Mouse (Mus musculus) midbrain, embryonic 11.5 days (tissue): ENCODE measurements at regions not wholly inside any gene's neighbourhood (a gene's known extent, or its start where the extent isn't known, plus 50 kb on each side); places are given as distances from the start of the nearest gene placed in this dataset.

Source experiments
- ATAC-seq: fragments of 200-750 bp; cut with Nextera tagmentation; 2 replicates; pipeline ENCODE4 v1.8.0; 2017; ENCODE audit warnings: moderate TSS enrichment, moderate library complexity; ENCODE audit not compliant: low FRiP score
- DNase-seq: peaks from one replicate; pipeline ENCODE4 v3.0.0; 2015; ENCODE audit warnings: low spot score; ENCODE audit errors: missing footprints
- H3K27ac ChIP-seq: fragments of 300-500 bp; sonication (generic); 2 replicates; pipeline ENCODE4 v1.5.1; 2014; ENCODE audit warnings: low read depth, low read length
- H3K27me3 ChIP-seq: fragments of 300-500 bp; sonication (generic); 2 replicates; pipeline ENCODE4 v1.6.1; 2014; ENCODE audit warnings: mild to moderate bottlenecking, low read length, moderate library complexity, mixed read lengths; ENCODE audit not compliant: control insufficient read depth, insufficient read depth
- H3K36me3 ChIP-seq: fragments of 300-500 bp; sonication (generic); 2 replicates; pipeline ENCODE4 v1.6.1; 2014; ENCODE audit warnings: mild to moderate bottlenecking, low read length, moderate library complexity, mixed read lengths; ENCODE audit not compliant: control insufficient read depth, insufficient read depth
- H3K4me1 ChIP-seq: fragments of 300-500 bp; sonication (generic); 2 replicates; pipeline ENCODE4 v1.6.1; 2014; ENCODE audit warnings: low read length; ENCODE audit not compliant: control insufficient read depth, insufficient read depth
- H3K4me2 ChIP-seq: fragments of 300-500 bp; sonication (generic); 2 replicates; pipeline ENCODE4 v1.6.1; 2014; ENCODE audit warnings: mild to moderate bottlenecking, moderate library complexity
- H3K4me3 ChIP-seq: fragments of 300-500 bp; sonication (generic); 2 replicates; pipeline ENCODE4 v1.5.1; 2014; ENCODE audit warnings: low read depth, low read length
- H3K9ac ChIP-seq: fragments of 300-500 bp; sonication (generic); 2 replicates; pipeline ENCODE4 v1.6.1; 2014; ENCODE audit warnings: low read length
- H3K9me3 ChIP-seq: fragments of 300-500 bp; sonication (generic); 2 replicates; pipeline ENCODE4 v1.6.1; 2016; ENCODE audit warnings: low read length; ENCODE audit not compliant: control insufficient read depth
- WGBS: fragments of 180-500 bp; shearing (Covaris S2); extraction: QIAGEN DNeasy Blood & Tissue Kit; methylation state at CpG from one replicate; pipeline ENCODE4 v1.1.7; 2014; 5-methylcytosine and 5-hydroxymethylcytosine counted together

DNA sequence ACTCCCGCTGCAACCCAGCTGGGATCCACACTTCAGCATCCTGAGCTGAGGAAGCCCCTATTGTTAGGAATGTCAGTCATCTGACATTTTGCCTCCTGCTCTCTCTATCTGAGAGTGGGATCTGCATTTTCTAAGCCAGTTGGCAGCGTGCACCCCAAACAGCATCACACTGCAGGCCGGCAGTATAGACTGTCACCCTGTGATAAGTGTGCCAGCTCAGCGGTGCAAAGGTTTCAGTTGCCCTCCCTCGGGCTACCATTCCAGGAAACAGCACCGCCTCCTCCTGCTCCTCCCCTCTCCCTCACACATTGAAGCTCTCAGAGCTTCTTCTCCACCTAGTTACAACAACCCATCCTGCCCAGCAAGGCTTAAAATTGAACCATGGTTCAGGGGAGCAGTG, 194.5 kb downstream of the Lmo4 start:
- 55% methylated on average over 6 of the region's 6 CpGs for WGBS
- no peaks in the 10 kb centered on the region for H3K36me3 ChIP-seq
- ATAC-seq (no peak), DNase-seq (no peak)
- H3K9ac ChIP-seq: no peak overlapping the region
- no peak overlapping the region for H3K4me3 ChIP-seq
- H3K27me3 ChIP-seq: no peaks in the 10 kb centered on the region; the same call in 1 of the 2 replicates
- no peak overlapping the region for H3K27ac ChIP-seq
- H3K9me3 ChIP-seq: no peaks in the 10 kb centered on the region
- no peaks in the 10 kb centered on the region for H3K4me1 ChIP-seq
- H3K4me2 ChIP-seq: no peak overlapping the region

DNA sequence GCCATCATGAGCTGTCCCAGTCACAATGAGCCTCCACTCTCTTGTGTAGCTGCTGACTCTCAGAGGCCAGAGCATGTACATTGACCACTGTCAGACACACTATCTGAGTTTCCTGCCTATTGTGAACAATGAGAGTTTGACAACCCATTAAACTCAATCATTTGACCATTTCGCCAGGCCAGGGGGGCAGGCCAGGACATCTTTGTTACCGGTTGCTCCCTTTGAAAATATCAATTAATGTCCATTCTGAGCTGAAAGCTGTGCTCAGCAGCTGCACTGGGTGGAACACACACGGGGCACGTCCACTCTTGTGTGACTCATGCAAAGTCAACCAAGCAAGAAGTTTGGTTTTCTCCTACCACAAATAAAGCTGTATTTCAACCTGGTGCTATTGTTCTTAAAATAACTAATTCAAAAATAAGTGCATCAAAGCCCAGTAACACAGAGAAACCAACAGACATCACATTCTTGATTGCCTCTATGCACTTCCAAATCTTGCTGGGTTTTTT, 197.9 kb downstream of the Lmo4 start:
- Histone ChIP-seq H3K9ac (no peak overlapping the region), H3K4me1 (no peaks in the 10 kb centered on the region), H3K4me2 (no peak overlapping the region), H3K36me3 (no peaks in the 10 kb centered on the region), H3K27me3 (no peaks in the 10 kb centered on the region; the same call in 1 of the 2 replicates), H3K4me3 (no peak overlapping the region), H3K27ac (no peak overlapping the region), H3K9me3 (no peaks in the 10 kb centered on the region)
- no peak for ATAC-seq
- 49% methylated on average over 4 of the region's 4 CpGs for WGBS
- no peak for DNase-seq

DNA sequence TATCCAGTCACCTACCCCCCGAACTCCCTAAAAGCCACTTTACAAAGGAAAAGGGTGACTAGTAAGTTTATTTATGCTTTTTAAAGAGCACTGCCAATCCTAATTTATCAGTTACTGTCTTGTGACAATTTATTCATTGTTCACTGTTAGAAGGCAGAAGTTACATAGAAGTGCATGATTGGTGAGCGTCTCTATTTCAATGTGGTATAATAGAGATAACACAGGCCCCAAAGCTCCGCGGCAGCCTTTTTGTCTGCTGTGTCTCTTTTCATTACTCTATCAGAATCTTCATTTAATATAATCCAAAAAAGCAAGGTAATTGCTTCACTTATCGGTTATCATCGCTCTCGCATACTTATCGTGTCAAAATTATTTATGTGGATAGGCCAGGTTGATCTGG, 207.1 kb downstream of the Lmo4 start:
- no peaks in the 10 kb centered on the region for H3K36me3 ChIP-seq
- H3K4me1 ChIP-seq: no peaks in the 10 kb centered on the region
- no peak overlapping the region for H3K4me2 ChIP-seq
- no peak overlapping the region for H3K27ac ChIP-seq
- no peaks in the 10 kb centered on the region for H3K9me3 ChIP-seq
- DNase-seq: no peak
- 90% methylated on average over 8 of the region's 8 CpGs for WGBS
- H3K27me3 ChIP-seq: no peaks in the 10 kb centered on the region
- H3K9ac ChIP-seq: no peak overlapping the region
- H3K4me3 ChIP-seq: no peak overlapping the region
- no peak for ATAC-seq

DNA sequence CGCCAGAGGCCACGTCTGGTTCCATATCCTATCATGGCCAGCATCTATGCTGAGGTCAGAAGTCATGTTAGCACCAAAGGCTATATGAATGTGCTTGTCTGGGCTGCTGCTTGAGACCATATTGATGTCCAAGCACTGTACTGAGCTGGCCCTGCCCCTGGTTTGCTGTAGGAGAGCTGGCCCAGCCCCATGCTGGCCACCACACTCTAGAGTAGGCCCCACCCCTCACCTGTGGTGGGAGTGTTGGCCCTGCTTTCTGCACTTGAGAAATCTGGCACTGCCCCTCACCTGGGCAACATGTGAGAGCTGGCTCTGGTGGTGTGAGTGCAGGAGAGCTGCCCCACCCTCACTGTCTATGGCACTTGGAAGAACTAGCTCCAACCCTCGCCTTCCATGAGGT, 210.0 kb downstream of the Lmo4 start:
- Histone ChIP-seq H3K4me2 (no peak overlapping the region), H3K4me1 (no peaks in the 10 kb centered on the region), H3K36me3 (no peaks in the 10 kb centered on the region), H3K27ac (no peak overlapping the region), H3K9ac (no peak overlapping the region), H3K27me3 (no peaks in the 10 kb centered on the region), H3K4me3 (no peak overlapping the region), H3K9me3 (no peaks in the 10 kb centered on the region)
- ATAC-seq (no peak), DNase-seq (no peak)
- 87% methylated on average over 3 of the region's 3 CpGs for WGBS

DNA sequence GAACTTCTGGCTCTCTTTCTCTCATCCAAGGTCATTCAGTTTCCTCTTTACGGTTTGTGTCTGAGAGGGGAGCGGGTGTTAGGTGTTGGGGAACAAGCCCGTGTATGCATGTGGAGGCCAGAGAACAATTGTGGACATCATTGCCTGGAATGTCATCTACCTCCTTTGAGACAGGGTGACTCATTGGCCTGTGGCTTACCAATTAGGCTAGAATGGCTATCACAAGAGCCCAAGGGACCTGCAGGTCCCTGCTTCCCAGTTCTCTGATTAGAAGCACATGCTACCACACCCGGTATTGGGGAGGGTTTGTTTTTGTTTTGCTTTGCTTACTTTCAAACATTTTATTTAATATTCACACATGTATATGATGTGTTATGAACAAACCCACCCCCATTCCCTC, 216.0 kb downstream of the Lmo4 start:
- Histone ChIP-seq H3K9me3 (no peaks in the 10 kb centered on the region), H3K9ac (no peak overlapping the region), H3K36me3 (no peaks in the 10 kb centered on the region), H3K4me1 (no peaks in the 10 kb centered on the region), H3K4me3 (no peak overlapping the region), H3K27ac (no peak overlapping the region), H3K27me3 (no peaks in the 10 kb centered on the region), H3K4me2 (no peak overlapping the region)
- ATAC-seq: no peak
- WGBS: 93% methylated on average over 4 of the region's 4 CpGs
- no peak for DNase-seq

DNA sequence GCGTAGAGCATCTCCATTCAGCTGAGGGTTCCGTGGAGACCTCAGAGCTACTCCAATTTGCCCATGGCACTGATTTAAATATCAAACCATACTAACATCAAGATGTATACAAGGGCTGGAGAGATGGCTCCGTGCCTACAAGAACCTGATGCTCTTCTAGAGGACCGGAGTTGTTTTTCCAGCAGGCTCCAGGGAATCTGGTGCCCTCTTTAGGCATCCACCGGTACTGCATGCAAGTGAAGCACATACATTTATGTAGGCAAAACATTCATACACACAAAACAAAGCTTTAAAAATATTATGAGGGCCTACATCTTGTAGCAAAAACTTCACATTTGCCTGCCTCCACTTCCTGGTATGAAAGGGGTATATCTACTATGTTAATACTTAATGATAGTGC, 217.0 kb downstream of the Lmo4 start:
- H3K9me3 ChIP-seq: no peaks in the 10 kb centered on the region
- ATAC-seq: no peak

DNA sequence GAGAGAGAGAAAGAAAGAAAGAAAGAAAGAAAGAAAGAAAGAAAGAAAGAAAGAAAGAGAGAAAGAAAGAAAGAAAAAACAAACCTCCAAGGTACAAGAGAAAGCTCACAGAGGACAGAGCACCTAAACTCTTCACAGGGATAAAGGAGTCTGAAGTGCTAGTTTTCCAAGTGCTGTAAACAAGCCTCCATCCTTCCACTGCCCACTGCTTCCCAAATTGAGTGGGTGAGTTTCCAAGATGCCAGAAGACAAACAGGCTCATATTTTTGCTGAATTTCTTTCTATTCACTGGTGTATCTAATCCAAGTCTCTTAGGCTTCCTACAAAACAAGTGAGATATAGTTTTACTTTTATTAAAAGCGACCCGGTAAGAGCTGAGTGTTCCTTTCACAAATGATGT, 218.2 kb downstream of the Lmo4 start:
- no peaks in the 10 kb centered on the region for H3K4me1 ChIP-seq
- 97% methylated on average over 2 of the region's 2 CpGs for WGBS
- ATAC-seq: no peak

More for the DNA sequence above, 217.0 kb downstream of the Lmo4 start:
- Histone ChIP-seq H3K27me3 (no peaks in the 10 kb centered on the region), H3K4me2 (no peak overlapping the region), H3K4me1 (no peaks in the 10 kb centered on the region), H3K36me3 (no peaks in the 10 kb centered on the region), H3K9ac (no peak overlapping the region), H3K27ac (no peak overlapping the region), H3K4me3 (no peak overlapping the region)
- DNase-seq: no peak
- WGBS: 94% methylated on average over 5 of the region's 5 CpGs

DNA sequence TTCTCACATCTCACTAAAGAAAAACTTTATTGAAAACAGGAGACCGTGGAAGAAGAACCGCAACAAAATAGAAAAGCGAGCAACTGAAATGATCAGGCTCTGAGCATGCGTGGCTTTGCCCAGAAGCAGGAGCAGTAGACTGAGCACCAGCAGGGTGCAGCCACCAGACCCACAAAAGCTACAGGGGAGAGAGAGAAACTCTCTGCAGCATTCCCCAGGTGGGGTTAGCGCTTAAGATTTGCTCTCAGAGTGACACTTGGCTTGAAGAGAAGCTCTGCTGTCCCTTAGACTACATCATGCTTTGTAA, 218.9 kb downstream of the Lmo4 start:
- Histone ChIP-seq H3K9me3 (no peaks in the 10 kb centered on the region), H3K4me2 (no peak overlapping the region), H3K27me3 (no peaks in the 10 kb centered on the region), H3K4me1 (no peaks in the 10 kb centered on the region), H3K36me3 (no peaks in the 10 kb centered on the region), H3K27ac (no peak overlapping the region), H3K4me3 (no peak overlapping the region), H3K9ac (no peak overlapping the region)
- WGBS: 61% methylated on average over 5 of the region's 5 CpGs
- DNase-seq (no peak), ATAC-seq (no peak)

More for the DNA sequence above, 218.2 kb downstream of the Lmo4 start:
- no peak overlapping the region for H3K4me2 ChIP-seq
- DNase-seq: no peak
- H3K36me3 ChIP-seq: no peaks in the 10 kb centered on the region
- H3K27ac ChIP-seq: no peak overlapping the region
- H3K27me3 ChIP-seq: no peaks in the 10 kb centered on the region
- H3K9ac ChIP-seq: no peak overlapping the region
- H3K9me3 ChIP-seq: no peaks in the 10 kb centered on the region
- H3K4me3 ChIP-seq: no peak overlapping the region

DNA sequence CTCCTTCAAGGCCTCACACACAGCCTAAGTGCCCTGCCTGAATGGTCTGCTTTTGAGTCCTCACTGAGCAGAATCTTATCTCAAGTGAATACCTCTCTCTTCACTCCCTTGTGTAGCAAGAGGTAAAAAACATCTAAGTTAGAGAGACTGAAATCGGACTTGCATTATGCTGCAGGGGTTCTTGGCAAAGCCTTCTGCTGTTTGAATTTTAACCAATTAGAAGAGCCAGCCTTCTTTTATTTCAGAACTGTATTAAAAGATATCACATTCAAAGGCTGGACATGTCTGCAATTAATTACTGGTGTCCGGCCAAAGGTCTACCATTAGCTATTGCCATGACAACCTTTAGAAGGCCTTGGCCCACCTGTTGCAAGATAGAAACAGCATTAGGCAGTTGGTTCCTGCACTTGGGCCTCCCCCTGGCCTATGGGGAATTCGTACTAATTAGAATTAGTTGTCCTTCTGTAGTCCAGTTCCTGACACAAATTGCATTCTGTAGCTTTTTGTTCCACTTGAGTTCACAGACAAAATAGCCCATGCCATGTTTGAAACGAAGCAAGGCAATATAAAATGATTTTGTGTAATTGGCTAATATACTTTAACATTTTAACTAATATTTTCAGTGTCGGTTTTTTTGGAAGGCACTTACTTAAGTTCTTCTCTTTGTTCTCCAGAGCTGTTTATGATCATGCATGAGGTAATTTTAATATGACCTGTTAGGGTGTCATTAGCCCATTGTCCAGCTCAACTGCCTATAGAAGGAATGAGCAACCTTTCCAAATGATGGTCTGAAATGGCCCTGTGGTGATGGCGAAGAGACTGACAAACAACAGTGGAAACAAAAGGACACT, 219.4 kb downstream of the Lmo4 start:
- Histone ChIP-seq H3K36me3 (no peaks in the 10 kb centered on the region), H3K9ac (no peak overlapping the region), H3K27me3 (no peaks in the 10 kb centered on the region), H3K4me1 (no peaks in the 10 kb centered on the region), H3K4me3 (no peak overlapping the region), H3K4me2 (no peak overlapping the region), H3K9me3 (no peaks in the 10 kb centered on the region), H3K27ac (no peak overlapping the region)
- no peak for ATAC-seq
- no peak for DNase-seq
- WGBS: 83% methylated on average over 6 of the region's 6 CpGs
